Mouse (Mus musculus): ENCODE results near the gene Tctex1d1.
A peak's percentile ranks its signal among the peaks of the same experiment; 100 is the strongest.

Gene Tctex1d1

DNA sequence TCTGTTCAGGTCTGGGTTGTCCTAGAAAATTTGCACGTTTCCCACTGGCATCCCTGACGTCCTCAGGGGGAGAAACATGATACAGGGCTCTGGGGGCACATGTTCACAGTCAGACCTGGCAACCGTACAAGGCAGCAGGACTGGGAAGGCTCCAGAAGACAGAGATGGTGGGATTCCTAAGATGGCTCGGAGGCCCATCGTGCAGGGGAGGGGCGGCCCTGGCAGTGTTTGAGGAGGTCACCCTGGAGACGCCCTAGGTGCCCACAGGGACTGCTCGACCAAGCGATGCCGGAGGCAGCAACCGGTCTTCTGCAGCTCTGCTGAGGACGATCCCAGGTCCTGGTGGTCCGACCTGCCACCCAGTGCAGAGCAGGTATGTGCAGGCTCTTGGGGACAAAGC, at the start of gene Tctex1d1:
Gene Tctex1d1 (plus strand): TSS at position 167 of the 400 bp plus-strand sequence.
- DNase-seq (ENCODE audit: extremely low spot score): peak; percentile 51

GRCm38 (mm10) chr4:102929491-102929890, 48.9 kb upstream of the Tctex1d1 start:
- DNase-seq (ENCODE audit: extremely low spot score): no peak

GRCm38 (mm10) chr4:102930679-102931078, 47.7 kb upstream of the Tctex1d1 start:
- DNase-seq (ENCODE audit: extremely low spot score): no peak

GRCm38 (mm10) chr4:102940266-102940665, 38.1 kb upstream of the Tctex1d1 start:
- no peak for DNase-seq (ENCODE audit: extremely low spot score)

GRCm38 (mm10) chr4:102940738-102941137, 37.7 kb upstream of the Tctex1d1 start:
- DNase-seq (ENCODE audit: extremely low spot score): no peak

DNA sequence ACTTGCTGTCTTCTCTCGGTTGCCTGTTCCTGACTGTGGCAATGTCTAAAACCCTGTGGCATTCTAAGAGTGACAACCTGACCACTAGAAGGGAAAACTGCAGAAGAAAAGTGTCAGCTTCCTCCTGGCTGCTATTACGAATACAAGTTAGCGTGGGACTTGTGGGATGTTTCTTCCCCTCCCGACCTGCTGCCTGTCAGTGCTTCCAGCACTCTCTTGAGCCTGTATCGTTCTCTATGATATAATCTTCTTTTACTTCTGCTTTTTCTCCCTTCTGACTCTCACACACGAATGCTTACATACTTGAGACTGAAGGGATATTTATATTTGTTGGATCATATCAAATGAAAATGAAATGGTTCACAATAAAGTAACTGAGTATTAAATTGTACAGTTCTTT, 34.1 kb upstream of the Tctex1d1 start:
- no peak for DNase-seq (ENCODE audit: extremely low spot score)

GRCm38 (mm10) chr4:102952476-102952875, 25.9 kb upstream of the Tctex1d1 start:
- DNase-seq (ENCODE audit: extremely low spot score): no peak

GRCm38 (mm10) chr4:102955294-102955956, 23.0 kb upstream of the Tctex1d1 start:
- DNase-seq (ENCODE audit: extremely low spot score): no peak

GRCm38 (mm10) chr4:102959409-102959808, 19.0 kb upstream of the Tctex1d1 start:
- no peak for DNase-seq (ENCODE audit: extremely low spot score)

DNA sequence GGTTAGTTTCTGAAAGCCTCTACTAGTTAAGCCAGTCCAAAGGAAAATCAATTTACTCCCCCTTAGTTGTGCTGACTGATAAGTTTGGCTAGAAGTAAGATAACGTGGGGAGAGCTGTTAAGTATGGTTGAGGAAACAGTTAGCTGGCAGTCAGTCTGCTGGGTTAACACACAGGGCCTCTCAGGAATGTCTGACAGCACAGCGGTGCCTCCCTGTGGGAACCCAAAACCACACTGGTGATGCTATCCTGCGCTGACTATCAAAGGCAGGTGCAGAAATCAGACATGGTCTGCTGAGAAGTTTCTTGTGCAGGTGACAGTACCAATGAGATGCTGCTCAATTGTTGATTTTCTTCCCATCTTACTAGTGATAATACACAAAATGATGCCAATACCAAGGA, 14.2 kb upstream of the Tctex1d1 start:
- no peak for DNase-seq (ENCODE audit: extremely low spot score)

- DNase-seq (ENCODE audit: extremely low spot score): no peak
These were observed 10.6 kb upstream of the Tctex1d1 start for GRCm38 (mm10) chr4:102967811-102968210.

DNA sequence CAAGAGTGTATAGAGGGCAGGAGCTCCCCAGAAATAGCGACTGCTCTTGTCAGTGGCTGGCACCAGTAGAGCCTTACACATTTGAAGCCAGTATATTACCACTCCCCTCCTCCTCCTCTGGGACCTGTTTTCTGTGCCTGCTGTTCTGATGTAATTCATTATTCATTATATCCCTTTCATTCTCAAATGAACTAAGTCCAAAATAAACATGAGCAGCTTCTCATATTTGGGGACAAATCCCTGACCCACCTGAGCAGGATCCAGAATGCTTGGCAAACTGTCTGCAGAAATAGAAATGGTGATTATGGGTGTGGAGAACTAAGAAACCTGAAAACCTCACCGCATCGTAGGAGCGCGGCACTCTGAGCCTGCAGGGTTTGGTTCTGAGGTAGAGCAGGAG, 8.8 kb upstream of the Tctex1d1 start:
- DNase-seq (ENCODE audit: extremely low spot score): no peak

DNA sequence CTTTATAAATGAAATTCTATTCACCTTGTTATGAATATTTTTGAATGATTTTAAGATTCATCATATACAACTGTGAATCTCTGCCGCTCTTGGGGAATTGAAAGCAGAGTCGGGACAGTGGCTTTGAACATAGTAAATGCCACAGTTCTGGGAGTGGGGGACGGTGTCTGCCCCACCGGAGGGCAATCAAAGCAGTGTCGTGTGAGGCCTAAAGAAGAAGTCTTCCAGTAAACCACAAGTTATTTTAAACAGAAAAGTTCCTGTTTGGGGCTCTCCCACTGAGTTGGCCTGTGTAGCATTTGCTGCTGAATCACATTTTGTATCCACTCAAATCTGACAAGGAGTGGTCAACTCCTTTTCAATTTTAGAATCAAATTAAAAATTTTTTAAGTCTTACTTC, 7.2 kb upstream of the Tctex1d1 start:
- no peak for DNase-seq (ENCODE audit: extremely low spot score)

DNA sequence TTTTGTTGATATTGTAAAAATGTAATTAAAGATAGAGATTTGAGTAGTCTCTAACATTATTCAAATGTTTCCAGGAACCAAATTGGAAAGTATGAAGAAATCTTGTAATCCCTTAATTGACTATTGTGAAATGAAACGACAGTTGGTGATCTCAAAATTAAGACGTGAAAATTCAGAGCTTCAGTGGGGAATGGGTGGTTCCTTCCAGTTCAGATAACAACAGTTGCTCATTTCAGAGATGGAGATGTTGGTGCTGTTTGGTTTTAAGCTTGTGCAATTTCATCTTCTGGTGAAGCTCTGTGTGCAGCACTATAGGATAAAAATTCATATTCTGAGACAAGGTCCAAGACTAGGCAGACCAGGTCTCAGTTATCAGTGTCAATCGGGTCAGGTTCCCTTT, 6.3 kb upstream of the Tctex1d1 start:
- no peak for DNase-seq (ENCODE audit: extremely low spot score)

- DNase-seq (ENCODE audit: extremely low spot score): no peak
These were observed 4.2 kb upstream of the Tctex1d1 start for GRCm38 (mm10) chr4:102974172-102974571.

DNA sequence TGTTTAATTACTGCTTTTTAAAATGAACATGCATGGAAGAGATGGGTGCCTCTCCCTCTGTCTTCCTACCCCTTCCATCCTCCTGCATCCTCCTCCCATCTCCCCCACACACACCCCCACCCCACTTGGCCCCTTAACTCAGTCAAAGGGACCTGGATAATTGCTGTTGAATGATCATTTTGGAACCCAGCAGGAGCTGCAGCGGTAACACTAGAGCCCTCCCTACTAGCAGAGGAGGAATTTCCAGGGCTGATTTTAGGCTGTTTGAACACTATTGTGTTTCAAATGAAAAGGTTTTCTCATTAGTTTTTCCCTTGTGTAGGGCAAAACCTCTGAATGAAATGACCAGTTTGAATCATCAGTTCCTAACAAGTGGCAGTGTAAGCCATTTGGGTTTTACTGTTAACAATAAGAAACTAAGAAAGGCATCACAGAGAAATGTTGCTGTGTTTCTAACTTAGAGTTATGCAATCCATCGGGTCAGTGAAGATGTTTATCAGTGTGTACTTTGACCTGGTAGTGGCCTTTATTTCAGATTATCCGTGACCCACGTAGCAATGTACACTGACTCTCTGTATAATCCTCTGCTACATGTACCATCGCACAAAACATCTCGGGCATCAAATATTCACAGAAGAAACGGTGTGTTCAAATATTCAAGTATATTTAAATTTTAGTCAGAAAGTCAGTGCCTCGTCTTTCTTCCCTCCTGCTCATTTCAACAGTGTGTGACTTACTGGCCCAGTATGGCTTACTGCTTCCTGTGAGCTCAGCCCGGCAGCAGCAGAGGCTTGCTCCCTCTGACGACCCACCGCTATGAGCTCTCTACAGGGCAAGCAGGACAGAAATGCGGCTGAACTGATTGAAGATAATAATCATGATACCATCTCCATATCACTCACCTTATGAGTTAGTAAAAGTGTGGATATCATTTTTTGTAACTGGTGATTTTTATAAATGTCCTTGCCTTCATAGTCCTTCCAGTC, 1.8 kb upstream of the Tctex1d1 start:
- peak; percentile 26 for DNase-seq (ENCODE audit: extremely low spot score)

- DNase-seq (ENCODE audit: extremely low spot score): peak; percentile 38
These were observed 556 bp upstream of the Tctex1d1 start for GRCm38 (mm10) chr4:102977778-102978321.

- no peak for DNase-seq (ENCODE audit: extremely low spot score)
These were observed 979 bp downstream of the Tctex1d1 start for GRCm38 (mm10) chr4:102979385-102979784.

DNA sequence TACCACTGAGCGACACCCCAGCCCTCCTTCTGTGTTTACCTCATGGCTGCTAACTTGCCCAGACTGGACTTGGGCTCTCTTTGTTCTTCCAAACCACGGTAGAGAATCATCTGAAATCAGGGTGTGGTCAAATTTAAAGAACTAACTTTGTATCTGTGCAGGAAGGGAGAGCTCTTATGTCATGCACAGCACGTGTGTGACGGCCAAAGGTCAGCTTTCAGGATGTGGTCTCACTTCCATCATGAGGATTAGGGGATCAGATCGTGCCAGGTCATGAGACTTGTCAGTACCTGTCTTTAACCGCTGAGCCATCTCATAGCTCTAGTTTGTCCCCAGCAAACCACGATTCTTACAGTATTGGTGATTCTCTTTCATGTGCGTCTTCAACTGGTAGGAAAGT, 3.3 kb downstream of the Tctex1d1 start:
- no peak for DNase-seq (ENCODE audit: extremely low spot score)

GRCm38 (mm10) chr4:102986173-102986572, 7.8 kb downstream of the Tctex1d1 start:
- DNase-seq (ENCODE audit: extremely low spot score): no peak

- DNase-seq (ENCODE audit: extremely low spot score): peak; percentile 58
These were observed 8.5 kb downstream of the Tctex1d1 start for GRCm38 (mm10) chr4:102986917-102987316.

DNA sequence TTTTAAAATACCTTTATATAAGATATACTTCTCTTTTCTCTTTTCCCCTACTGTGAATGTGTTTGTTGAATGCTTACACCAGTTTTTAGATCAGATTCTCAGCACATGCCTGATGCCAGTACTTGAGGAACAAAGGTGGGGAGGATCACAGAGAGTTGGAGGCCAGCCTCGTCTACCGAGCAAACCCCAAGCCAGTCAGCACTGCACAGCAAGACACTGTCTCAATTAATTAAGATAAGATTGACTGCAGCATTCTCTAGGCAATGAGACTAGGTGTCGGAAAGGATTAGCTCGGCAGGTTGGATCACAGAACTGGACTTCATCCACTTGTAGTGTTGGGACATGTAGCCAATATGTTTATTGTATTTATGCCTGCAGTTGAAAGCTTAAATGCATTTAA, 8.9 kb downstream of the Tctex1d1 start:
- DNase-seq (ENCODE audit: extremely low spot score): no peak

GRCm38 (mm10) chr4:102987756-102988155, 9.3 kb downstream of the Tctex1d1 start:
- no peak for DNase-seq (ENCODE audit: extremely low spot score)
